Mouse (Mus musculus) gastrocnemius, postnatal 4 days (tissue): ENCODE data around the gene Actc1. TPM values are rescaled to one million over a fixed set of nuclear protein-coding genes. Genes with fewer than 3 reads are reported as not detected.
A peak's percentile ranks its signal among the peaks of the same experiment; 100 is the strongest.

Experiments used
- DNase-seq, 2 experiments: peaks; one replicate each; pipeline ENCODE4 v3.0.0; 2021 to 2022; ENCODE audit warnings: low spot score in 2 of 2, mixed read lengths in 2 of 2
- total RNA-seq, 2 experiments: library from RNA; stranded (reverse); gene quantifications; 2 replicates each; pipeline ENCODE4 v1.2.3; 2021

Gene Actc1
- total RNA-seq, 2 experiments from 2014 or later: 1,701 to 2,460 TPM

DNA sequence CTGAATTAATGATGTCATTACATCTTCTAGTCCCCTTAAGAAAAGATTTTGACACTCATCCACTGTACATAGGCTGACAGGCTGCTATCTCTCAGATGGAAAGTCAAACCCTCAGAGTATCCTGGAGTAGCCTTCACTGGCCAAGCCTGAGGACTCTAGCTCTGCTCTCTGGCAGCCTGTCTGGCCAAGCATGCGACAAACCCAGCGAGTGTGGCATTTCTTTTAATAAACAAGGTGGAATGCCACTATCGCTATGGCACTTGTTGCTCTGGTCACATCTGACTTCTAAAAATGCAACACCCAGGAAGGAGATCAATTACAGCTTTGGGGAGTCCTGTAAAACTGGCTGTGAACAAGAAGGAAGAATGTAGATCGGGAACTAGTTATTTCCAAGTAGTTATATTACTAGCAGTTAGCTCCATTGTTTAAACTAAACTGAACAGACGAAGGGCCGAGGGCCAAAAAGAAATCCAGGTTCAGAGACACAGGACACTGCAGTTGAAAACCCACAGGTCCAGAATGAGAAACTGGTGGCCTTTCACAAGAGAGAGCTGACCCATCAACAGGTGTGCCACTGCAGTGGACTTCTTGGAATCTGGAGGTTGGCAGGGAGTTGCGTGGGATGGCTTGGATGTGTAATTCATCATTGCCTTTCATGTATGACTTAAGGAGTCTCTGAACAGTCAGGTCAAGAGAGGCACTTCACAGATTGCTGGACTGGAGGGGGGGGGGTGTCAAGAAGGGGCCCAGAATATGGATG lies 2.1 kb downstream of the Actc1 start:
- no peak for DNase-seq

DNA sequence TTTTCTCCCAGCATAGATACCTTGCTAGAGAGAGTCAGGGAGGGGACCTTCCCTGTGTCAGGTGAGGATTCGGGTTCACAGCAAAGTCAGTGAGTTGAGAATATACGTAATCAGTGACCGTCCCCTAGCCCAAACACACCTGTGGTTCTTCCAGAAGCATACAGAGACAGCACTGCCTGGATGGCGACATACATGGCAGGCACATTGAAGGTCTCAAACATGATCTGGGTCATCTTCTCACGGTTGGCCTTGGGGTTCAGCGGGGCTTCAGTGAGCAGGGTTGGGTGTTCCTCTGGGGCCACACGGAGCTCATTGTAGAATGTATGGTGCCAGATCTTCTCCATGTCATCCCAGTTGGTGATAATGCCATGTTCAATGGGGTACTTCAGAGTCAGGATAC lies 3.2 kb downstream of the Actc1 start:
- no peak for DNase-seq

DNA sequence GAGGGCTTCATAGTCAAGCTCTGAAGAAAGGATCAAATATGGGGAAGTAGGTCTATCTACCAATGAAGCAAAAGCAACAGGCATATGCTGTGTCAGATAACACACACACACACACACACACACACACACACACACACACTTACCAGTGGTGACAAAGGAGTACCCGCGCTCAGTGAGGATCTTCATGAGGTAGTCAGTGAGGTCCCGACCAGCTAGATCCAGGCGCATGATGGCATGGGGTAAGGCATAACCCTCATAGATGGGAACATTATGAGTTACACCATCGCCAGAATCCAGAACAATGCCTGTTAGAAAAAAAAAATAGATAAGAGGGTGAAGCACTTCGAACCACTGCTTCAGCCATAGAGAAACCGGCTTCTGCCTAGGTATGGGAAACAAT lies 4.0 kb downstream of the Actc1 start:
- DNase-seq: no peak

DNA sequence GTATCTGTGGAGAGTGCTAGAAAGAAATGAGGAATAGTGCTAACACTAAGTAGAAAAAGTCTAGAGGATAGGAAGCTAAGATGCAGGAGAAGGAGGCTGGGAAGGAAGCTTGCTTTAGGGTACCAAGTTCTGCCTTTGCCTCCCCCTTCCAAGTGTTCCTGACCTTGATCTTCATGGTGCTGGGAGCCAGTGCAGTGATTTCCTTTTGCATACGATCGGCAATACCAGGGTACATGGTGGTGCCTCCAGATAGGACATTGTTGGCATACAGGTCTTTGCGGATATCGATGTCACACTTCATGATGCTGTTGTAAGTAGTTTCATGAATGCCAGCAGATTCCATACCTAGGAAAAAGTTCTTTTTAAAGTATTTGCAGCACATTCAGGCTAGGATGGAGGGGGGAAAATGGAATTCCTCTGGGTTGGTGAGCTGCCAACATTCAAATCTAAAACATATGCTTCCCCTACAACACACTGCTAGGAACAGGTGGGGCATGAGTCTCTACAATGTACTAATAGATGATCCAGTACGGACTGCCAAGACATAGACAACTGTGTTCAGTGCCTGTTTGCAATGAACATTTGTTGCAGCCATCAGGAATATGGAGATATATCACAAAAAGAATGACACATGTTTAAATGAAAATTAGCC lies 5.3 kb downstream of the Actc1 start:
- no peak for DNase-seq

DNA sequence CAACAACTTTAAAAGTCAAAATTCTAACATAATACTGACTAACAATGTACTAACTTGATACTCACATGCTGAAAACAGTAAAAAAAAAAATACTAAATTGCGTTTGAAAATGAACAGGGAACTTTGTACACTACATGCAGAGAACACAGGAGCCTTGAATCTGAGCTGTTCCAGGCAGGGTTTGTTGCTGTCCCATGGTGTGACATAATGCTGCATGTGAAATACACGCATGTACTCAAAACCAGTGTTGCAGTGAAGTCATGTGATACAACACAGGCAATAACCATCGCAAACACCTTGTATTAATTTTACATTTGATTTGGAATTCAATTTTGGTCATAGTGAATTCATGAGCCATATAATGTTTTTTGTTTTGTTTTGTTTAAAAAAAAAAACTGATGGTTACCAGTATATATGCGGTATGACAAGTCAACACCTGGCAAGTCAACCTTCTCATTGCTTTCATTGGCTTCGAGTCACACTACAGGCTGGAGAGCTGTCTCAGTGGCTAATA lies 7.1 kb downstream of the Actc1 start:
- DNase-seq: no peak

DNA sequence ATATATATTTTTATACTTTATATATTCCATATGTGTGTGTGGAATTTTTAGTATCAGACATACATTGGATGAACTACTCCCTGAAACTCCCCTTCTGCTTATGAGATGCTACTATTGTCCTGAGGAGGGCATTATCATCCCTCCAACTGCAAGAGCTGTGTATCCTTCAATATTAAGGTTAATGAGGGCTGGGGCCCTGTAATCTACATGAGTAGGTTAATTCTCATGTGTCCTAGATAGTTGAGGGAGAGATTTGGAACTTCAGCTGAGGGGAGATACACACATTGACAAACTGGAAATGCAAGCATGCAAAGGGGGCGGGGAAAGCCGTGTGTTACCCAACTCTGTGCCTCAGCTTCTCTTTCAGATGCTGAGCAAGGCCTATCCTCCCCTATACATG lies 15.4 kb downstream of the Actc1 start:
- no peak for DNase-seq

DNA sequence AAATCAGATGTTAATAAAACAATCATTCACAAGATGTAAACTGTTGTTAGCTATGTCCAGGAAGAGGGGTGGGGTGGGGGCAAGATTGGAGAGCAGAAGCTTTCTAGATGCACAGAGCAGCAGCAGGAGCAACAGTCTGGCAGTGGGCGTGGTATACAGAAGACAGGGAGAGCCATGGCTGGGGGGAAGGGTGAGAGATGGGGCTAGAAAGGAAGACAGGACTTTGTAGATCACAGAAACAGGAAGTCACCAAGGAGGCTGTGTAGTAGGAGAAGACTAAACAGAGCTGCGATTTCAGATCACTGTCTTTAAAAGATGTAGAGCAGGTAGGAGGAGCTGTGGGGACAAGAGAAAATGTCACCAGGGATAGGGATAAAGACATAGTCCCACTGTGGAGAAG lies 21.1 kb downstream of the Actc1 start:
- DNase-seq: no peak

DNA sequence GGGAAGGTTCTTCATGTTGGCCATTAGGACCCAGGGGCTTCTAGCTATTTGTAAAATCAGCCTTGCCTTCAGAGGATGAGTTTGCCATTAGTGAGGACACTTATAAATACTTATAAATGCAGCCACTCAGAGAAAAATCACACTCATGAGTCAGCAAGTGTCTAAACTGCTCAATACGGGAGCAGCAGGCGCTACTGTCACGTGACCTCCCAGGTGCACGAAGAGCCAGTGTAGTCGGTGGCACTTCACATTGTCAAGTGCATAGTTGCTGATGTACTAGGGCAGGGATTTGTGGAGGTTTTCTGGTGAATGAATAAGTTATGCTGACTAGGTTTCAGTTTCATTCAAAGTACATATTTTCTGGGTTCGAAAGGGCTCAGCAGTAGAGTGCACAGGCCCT lies 30.0 kb downstream of the Actc1 start:
- DNase-seq: no peak

DNA sequence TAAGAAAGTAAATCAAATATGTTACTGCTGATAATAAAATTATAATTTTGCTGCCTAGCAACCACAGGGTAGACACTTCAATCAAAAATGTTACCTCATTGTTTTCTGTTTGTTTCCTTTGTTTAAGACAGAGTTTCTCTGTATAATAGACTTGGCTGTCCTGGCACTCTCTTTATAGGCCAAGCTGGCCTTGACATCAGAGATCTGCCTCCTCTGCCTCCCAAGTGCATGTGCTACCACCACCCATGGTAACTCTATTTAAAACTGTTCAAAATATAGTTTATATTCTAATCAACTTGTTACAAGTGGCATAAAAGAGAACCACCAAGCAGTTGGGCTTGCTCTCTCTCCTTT lies 33.2 kb downstream of the Actc1 start:
- no peak for DNase-seq

DNA sequence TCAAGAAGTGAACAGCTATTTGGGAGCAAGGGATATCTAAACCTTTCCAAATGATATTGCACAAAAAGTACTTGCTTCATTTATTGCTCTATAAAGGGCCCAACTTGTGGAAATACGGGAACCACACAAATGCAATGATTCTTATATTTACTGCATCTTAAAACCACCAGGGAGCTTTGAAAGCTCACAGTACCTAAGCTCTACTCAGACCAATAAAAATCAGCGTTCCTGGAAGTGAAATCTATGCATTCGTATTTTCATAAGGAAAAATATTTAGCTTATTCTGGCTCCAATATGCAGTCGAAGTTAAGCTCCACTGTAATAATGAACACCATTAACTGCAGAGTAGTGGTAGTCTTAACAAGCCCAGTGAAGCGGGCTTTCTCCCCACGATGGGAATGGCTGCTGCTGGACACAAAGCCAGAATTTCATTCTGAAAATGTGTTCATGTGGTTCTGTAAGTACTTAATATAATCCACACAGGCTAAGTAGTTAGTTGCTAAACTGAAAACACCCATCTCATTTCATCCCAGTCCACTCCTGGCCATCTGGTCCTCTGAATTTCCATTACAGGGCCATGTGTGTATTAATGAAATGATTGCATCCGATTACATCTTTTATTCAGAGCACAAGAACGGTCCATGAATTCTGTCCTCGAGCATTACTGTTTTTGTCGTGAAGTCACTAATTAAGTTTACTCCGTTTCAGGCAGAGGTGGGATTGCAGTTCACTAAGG lies 33.7 kb downstream of the Actc1 start:
- no peak for DNase-seq

DNA sequence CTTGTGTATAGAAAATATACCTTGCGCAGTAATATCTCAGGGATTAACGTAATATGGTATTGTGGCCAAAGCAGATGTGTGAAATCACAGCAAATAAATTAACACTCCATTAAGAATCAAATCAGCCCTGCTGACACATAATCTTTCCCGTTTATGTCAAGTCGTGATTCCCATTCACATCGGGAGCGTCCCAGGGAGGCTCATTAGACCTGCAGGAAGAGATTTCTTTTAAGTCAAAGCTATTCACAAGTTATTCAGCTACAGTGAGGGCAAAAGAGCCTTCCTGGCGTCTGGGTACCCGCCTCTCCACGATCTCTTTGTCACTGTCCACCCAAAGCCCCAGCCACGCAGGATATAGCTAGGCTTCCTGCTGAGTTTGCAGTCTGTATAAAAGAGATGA lies 35.2 kb downstream of the Actc1 start:
- no peak for DNase-seq

DNA sequence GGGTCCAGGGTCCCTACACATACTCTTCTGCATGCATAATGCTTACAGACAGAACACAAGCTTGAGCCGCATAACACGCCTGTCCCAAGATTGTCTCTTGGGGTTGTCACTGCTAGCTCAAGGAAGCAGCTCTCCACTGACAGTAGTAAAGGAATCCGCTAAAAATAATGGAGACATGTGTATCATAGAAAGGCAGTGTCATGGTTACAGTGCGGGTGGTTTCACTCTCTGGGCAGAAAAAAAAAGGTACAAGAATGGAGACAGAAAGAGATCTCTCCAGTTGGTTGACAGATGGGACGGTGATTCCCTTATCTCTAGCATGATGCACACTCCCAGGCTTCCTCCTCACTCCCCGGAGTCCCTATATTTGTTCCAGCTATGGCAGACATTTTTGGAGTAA lies 38.5 kb downstream of the Actc1 start:
- DNase-seq: no peak

DNA sequence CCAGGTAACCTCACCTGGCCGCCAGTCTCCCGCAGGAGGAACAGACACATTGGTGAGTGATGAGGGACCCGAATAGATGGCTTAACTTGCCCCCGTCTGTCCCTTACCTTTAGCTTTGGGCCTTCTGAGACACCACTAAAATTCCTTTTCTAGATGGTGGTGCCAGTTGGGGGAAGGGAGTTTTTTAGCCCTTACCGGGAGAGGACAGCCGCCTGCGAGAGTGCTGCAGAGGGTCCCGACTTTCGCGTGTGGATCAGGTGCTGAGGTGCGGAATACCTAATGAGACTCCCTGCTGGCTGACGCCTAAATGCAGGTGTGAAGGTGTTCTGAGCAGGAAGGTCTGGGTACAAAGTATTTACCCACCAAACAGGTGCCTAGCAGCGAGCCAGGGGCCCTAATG lies 39.5 kb downstream of the Actc1 start:
- no peak for DNase-seq

DNA sequence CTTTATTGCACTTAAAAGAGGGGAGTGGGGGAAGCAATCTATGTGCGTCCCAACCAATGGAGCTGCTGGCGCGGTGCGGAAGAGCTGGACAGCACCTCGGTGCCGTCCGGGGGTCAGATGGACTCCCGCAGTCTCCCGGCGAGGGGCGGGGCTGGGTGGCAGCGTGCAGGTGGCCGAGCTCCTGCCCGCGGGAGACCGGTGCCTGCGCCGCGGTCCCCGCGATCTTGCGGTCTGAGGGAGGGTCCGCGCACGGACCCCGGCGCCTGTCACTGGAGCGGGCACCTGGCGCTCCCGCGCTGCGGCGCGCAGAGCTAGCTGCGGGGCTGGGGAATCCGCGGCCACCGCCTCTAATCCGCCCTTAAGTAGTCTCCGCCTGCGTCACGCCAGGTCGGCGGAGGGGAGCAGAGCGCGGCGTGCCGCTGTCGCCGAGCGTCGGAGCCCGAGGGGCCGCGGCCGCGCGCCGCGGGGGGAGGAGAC lies 40.0 kb downstream of the Actc1 start, which contains the start of gene Gjd2:
Gene Gjd2 (minus strand): TSS at position 325 of the 477 bp plus-strand sequence.
- DNase-seq: no peak

DNA sequence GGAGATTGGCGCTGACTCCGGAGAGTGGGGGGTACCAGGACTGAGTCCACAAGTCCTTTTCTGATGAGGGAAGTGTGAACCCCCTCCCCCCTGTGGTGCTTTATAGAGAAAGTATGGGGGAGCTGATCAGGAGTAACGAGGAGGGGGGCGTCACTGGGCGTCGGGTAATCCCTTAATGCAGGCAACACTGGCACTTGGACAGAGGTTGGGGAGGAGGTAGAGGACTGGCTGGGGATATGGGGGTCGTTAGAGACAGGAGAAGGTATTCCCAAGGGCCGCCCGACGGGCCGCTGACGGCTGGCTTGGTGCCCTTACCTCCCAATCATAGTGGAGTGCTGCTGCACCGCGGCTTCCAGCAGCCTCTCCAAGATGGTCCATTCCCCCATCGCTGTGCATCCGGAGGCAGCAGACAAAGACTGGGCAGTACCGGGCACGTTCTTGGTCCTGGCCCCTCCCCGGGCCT lies 40.6 kb downstream of the Actc1 start:
- no peak for DNase-seq

DNA sequence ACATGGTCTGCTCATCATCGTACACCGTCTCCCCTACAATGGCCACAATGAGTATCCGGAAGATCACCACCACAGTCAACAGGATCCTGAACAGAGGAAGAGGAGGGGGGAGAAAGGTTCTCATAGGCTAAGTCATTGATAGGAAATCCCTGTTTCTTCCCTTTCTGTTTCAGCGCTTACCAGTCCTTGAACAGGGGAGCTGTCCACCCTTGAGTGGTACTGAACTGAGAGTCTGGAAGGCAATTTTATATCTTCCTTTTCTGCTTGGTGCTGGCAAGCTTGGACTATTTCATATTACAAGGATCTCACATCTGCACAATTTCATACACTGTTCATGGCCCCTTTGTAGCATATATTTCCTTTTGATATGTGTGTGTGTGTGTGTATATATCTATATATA lies 41.5 kb downstream of the Actc1 start:
- DNase-seq: peak in 1 of 2 experiments; percentile 39

DNA sequence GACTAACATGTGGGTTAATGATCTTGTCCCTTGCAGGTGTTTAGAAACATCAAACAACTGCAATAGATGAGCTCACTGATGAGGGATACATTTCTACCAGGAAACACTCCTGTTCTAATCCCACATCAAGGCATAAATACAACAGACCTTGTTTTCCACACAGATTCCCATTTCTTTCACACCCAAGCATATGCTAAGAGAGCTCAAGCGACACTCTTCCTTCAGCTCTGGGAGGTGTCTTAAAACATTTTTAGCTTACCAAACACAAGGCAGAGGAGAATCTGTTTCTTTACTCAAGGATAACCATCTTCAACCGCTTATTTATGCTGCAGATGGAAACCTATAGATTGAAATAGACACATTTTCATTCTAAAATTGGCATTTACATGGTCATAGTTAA lies 45.0 kb downstream of the Actc1 start:
- DNase-seq: no peak

DNA sequence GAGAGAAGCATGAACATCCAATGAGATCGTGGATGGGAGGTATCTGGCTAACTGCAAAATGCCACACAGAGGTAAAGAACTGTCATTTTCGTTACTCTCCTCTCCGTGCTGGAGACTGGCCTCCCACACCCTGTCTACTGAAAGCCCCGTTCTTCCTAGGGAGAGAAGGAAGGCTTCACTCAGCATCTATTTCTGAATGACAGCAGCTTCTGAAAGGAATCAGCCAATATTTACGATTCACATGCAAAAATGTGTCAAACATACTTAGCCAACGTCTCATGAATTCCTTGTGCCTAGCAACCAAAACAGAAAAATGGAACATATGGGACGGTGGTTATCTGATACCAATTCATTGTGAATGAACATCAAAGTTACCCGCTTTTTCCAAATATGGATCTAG lies 55.9 kb downstream of the Actc1 start:
- DNase-seq: no peak
